Mouse (Mus musculus) ZHBTc4 (cell line): ENCODE results near the gene Usp49.

Source experiments
- DNase-seq: peaks from one replicate; pipeline ENCODE4 v3.0.0-alpha.2; 2011; ENCODE audit warnings: low read depth, low spot score

Usp49 gene

GRCm38 (mm10) chr17:47735553-47736100 lies 105.1 kb downstream of the Usp49 start:
- DNase-seq: peak; percentile 72
